10 mouse cellular contexts compared by ENCODE assay signal in the genomic region with DNA sequence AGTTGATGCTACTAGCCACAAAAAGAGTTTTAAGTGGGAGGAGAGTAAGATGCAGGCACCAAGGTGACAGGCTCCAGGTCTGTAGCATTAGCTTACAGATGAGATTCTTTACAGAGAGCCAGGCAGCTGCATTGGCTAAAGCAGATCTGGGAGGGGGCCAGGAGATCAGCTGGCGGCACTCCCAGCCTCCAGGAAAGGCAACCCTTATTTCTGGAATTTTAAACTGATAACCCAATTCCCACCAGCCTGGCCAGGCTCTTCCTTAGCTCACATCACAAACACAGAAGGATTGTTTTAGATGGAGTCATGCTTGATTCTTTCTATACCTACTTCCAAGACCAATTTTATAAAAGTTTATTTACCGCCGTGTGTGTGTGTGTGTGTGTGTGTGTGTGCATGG. TPM values are rescaled to one million over a fixed set of nuclear protein-coding genes. Genes with fewer than 3 reads are reported as not detected.
DNase-seq lines count a peak whose midpoint lies in the region; ATAC-seq and TF ChIP-seq lines count a peak whose summit lies in the region.
"Had no signal": no experiment of that assay in that cellular context is flagged by ENCODE, and none has a peak within 500 bp of the region (broad histone marks: within the 10 kb centered on the region; RNA-seq: fewer than 3 reads in every experiment).

No protein-coding gene starts in this region.

- no peaks in the 10 kb centered on the region for H3K27me3 ChIP-seq in forebrain, embryonic 14.5 days (replicated peaks; ENCODE audit: control insufficient read depth, insufficient read depth, low read length)
- H3K27me3 ChIP-seq in forebrain, embryonic 10.5 days (ENCODE audit: poor library complexity, severe bottlenecking) = no peaks in the 10 kb centered on the region
- H3K27me3 ChIP-seq in heart, embryonic 12.5 days (replicated peaks) = no peaks in the 10 kb centered on the region
- H3K27me3 ChIP-seq in hindbrain, postnatal 0 days (ENCODE audit: insufficient read depth, low read length) = no peaks in the 10 kb centered on the region
- no peaks in the 10 kb centered on the region for H3K27me3 ChIP-seq in neural tube, embryonic 15.5 days (replicated peaks)
- H3K27me3 ChIP-seq: hindbrain, embryonic 15.5 days had no signal

- no peak overlapping the region for H3K4me3 ChIP-seq in forebrain, embryonic 14.5 days (ENCODE audit: low read depth, low read length)
- no peak overlapping the region for H3K4me3 ChIP-seq in forebrain, embryonic 10.5 days
- H3K4me3 ChIP-seq in brown adipose tissue, adult 24 weeks (ENCODE audit: insufficient read depth, low read depth, low read length) = peak overlapping the region; percentile 22; the same call in 1 of the 2 replicates
- no peak overlapping the region for H3K4me3 ChIP-seq in heart, embryonic 12.5 days
- H3K4me3 ChIP-seq in hindbrain, postnatal 0 days (ENCODE audit: low read length) = no peak overlapping the region
- H3K4me3 ChIP-seq in neural tube, embryonic 15.5 days (replicated peaks) = no peak overlapping the region
- H3K4me3 ChIP-seq: hindbrain, embryonic 15.5 days had no signal

- H3K9me3 ChIP-seq in forebrain, embryonic 14.5 days (replicated peaks; ENCODE audit: control insufficient read depth, low read length) = no peaks in the 10 kb centered on the region
- H3K9me3 ChIP-seq in forebrain, embryonic 10.5 days = no peaks in the 10 kb centered on the region
- no peaks in the 10 kb centered on the region for H3K9me3 ChIP-seq in heart, embryonic 12.5 days (replicated peaks)
- no peaks in the 10 kb centered on the region for H3K9me3 ChIP-seq in hindbrain, postnatal 0 days (ENCODE audit: low read length)
- no peaks in the 10 kb centered on the region for H3K9me3 ChIP-seq in neural tube, embryonic 15.5 days (replicated peaks)
- H3K9me3 ChIP-seq: hindbrain, embryonic 15.5 days had no signal

- DNase-seq in forebrain, embryonic 14.5 days (ENCODE audit: low spot score) = peak; percentile 2
- no peak for DNase-seq in forebrain, embryonic 10.5 days (ENCODE audit: extremely low spot score, low spot score)
- DNase-seq in kidney, postnatal 36 days = peak; percentile 50 to 71
- DNase-seq in hindbrain, postnatal 0 days (ENCODE audit: low spot score) = no peak
- no peak for DNase-seq in adipocyte (ENCODE audit: low spot score)
- DNase-seq: cerebellum, adult 2 months had no signal

- no peak overlapping the region for H3K4me2 ChIP-seq in forebrain, embryonic 14.5 days (ENCODE audit: low read length)
- peak overlapping the region; percentile 41 for H3K4me2 ChIP-seq in heart, embryonic 12.5 days
- H3K4me2 ChIP-seq in hindbrain, postnatal 0 days (ENCODE audit: low read depth, low read length) = no peak overlapping the region
- H3K4me2 ChIP-seq in neural tube, embryonic 15.5 days = no peak overlapping the region
- H3K4me2 ChIP-seq: hindbrain, embryonic 15.5 days had no signal

- no peak for ATAC-seq in forebrain, embryonic 14.5 days
- peak; percentile 79 for ATAC-seq in heart, embryonic 12.5 days (ENCODE audit: insufficient number of reproducible peaks, low FRiP score)
- no peak for ATAC-seq in hindbrain, postnatal 0 days
- no peak for ATAC-seq in neural tube, embryonic 15.5 days (ENCODE audit: low FRiP score)

- H3K27ac ChIP-seq in forebrain, embryonic 14.5 days (ENCODE audit: low read depth, low read length) = no peak overlapping the region
- H3K27ac ChIP-seq in forebrain, embryonic 10.5 days = no peak overlapping the region
- peak overlapping the region; percentile 98 for H3K27ac ChIP-seq in brown adipose tissue, adult 24 weeks (replicated peaks; ENCODE audit: low read depth, low read length)
- peak overlapping the region; percentile 80 for H3K27ac ChIP-seq in heart, embryonic 12.5 days (ENCODE audit: poor library complexity, severe bottlenecking)
- H3K27ac ChIP-seq in hindbrain, postnatal 0 days = no peak overlapping the region
- no peak overlapping the region for H3K27ac ChIP-seq in neural tube, embryonic 15.5 days (replicated peaks)
- H3K27ac ChIP-seq: hindbrain, embryonic 15.5 days had no signal

- H3K36me3 ChIP-seq in forebrain, embryonic 14.5 days (ENCODE audit: control insufficient read depth, insufficient read depth, low read length) = no peaks in the 10 kb centered on the region
- no peaks in the 10 kb centered on the region for H3K36me3 ChIP-seq in forebrain, embryonic 10.5 days (replicated peaks)
- H3K36me3 ChIP-seq in heart, embryonic 12.5 days = no peaks in the 10 kb centered on the region
- no peaks in the 10 kb centered on the region for H3K36me3 ChIP-seq in hindbrain, postnatal 0 days (ENCODE audit: insufficient read depth, low read length)
- H3K36me3 ChIP-seq in neural tube, embryonic 15.5 days = no peaks in the 10 kb centered on the region
- H3K36me3 ChIP-seq: hindbrain, embryonic 15.5 days had no signal

- TF ChIP-seq CTCF in hindbrain, postnatal 0 days (IDR thresholded peaks at IDR 0.05; ENCODE audit: low read depth) = no peak

- no peak overlapping the region for H3K9ac ChIP-seq in forebrain, embryonic 14.5 days (ENCODE audit: low read length)
- H3K9ac ChIP-seq in heart, embryonic 12.5 days = no peak overlapping the region
- no peak overlapping the region for H3K9ac ChIP-seq in hindbrain, postnatal 0 days (replicated peaks; ENCODE audit: low read length)
- no peak overlapping the region for H3K9ac ChIP-seq in neural tube, embryonic 15.5 days (replicated peaks)
- H3K9ac ChIP-seq: hindbrain, embryonic 15.5 days had no signal

- H3K4me1 ChIP-seq in forebrain, embryonic 14.5 days (ENCODE audit: control insufficient read depth, insufficient read depth, low read length) = no peaks in the 10 kb centered on the region
- no peaks in the 10 kb centered on the region for H3K4me1 ChIP-seq in forebrain, embryonic 10.5 days
- peaks cover 23% of the 10 kb centered on the region for H3K4me1 ChIP-seq in brown adipose tissue, adult 24 weeks (ENCODE audit: control insufficient read depth, insufficient read depth, insufficient read length, low read length)
- peaks cover 30% of the 10 kb centered on the region for H3K4me1 ChIP-seq in heart, embryonic 12.5 days (replicated peaks)
- no peaks in the 10 kb centered on the region for H3K4me1 ChIP-seq in hindbrain, postnatal 0 days (ENCODE audit: insufficient read depth, low read length)
- H3K4me1 ChIP-seq in neural tube, embryonic 15.5 days = no peaks in the 10 kb centered on the region
- H3K4me1 ChIP-seq: hindbrain, embryonic 15.5 days had no signal

- 86% methylated on average over 3 of the region's 3 CpGs for WGBS in forebrain, embryonic 14.5 days
- WGBS in forebrain, embryonic 10.5 days = 79% methylated on average over 3 of the region's 3 CpGs
- 40% methylated on average over 3 of the region's 3 CpGs for WGBS in heart, embryonic 12.5 days
- 71% methylated on average over 3 of the region's 3 CpGs for WGBS in hindbrain, postnatal 0 days
- WGBS in neural tube, embryonic 15.5 days = 84% methylated on average over 3 of the region's 3 CpGs

RNA-seq across cellular contexts. Expression of a gene that starts 6.7 kb away (rescaled TPM):
- polyA plus RNA-seq in forebrain, embryonic 14.5 days (2014; fragmentation: Nextera tagmentation; extraction: Ambion mirVana) = 7.7 and 9.9 TPM in 2 replicates
- polyA plus RNA-seq in forebrain, embryonic 10.5 days (2016; fragmentation: Nextera tagmentation; extraction: Ambion mirVana) = 8.5 and 8.9 TPM in 2 replicates
- 8.7 and 13.7 TPM in 2 replicates for polyA plus RNA-seq in brown adipose tissue, adult 24 weeks (2012; ENCODE audit: insufficient read depth, insufficient read length, missing spikeins)
- polyA plus RNA-seq in heart, embryonic 12.5 days (2016; fragmentation: Nextera tagmentation; extraction: Ambion mirVana) = 66.6 and 70.6 TPM in 2 replicates
- 6.8 and 8.4 TPM in 2 replicates for total RNA-seq in hindbrain, postnatal 0 days (2014; rRNA removed)
- polyA plus RNA-seq in hindbrain, postnatal 0 days (2015; fragmentation: Nextera tagmentation; extraction: Ambion mirVana) = 6.7 and 7.1 TPM in 2 replicates
- polyA plus RNA-seq in neural tube, embryonic 15.5 days (2015; fragmentation: Nextera tagmentation; extraction: Ambion mirVana) = 7.6 and 9.6 TPM in 2 replicates

Comparison
In these comparisons a context has a peak if more than half of its experiments do, and no peak if none do; other contexts are left out.
1. DNase-seq: peak in forebrain, embryonic 14.5 days (single experiment) and kidney, postnatal 36 days (2 of 2); none in forebrain, embryonic 10.5 days (single experiment), hindbrain, postnatal 0 days (single experiment) and adipocyte (single experiment).
2. H3K27ac ChIP-seq: peak in brown adipose tissue, adult 24 weeks (single experiment) and heart, embryonic 12.5 days (single experiment); none in forebrain, embryonic 14.5 days (single experiment), forebrain, embryonic 10.5 days (single experiment), hindbrain, postnatal 0 days (single experiment) and neural tube, embryonic 15.5 days (single experiment).